Mouse (Mus musculus): ENCODE data around the gene 4833439L19Rik.

4833439L19Rik gene

GRCm38 (mm10) chr13:54505920-54506319, 59.3 kb downstream of the 4833439L19Rik start:
- no peak for DNase-seq

GRCm38 (mm10) chr13:54504611-54505260, 60.5 kb downstream of the 4833439L19Rik start:
- no peak for DNase-seq

- DNase-seq = peak; percentile 76 to 81
Measured at GRCm38 (mm10) chr13:54503604-54504521, 61.4 kb downstream of the 4833439L19Rik start, which contains the start of gene Simc1. Simc1 (plus strand) TSS chr13:54503779.

GRCm38 (mm10) chr13:54503278-54503603, 62.0 kb downstream of the 4833439L19Rik start:
- DNase-seq = no peak

- no peak for DNase-seq
Measured at GRCm38 (mm10) chr13:54501957-54502690, 63.1 kb downstream of the 4833439L19Rik start.

- DNase-seq = peak; percentile 13 to 15
Measured at GRCm38 (mm10) chr13:54501352-54501751, 63.9 kb downstream of the 4833439L19Rik start.
